Mouse (Mus musculus) liver, postnatal 0 days (tissue): ENCODE results near the gene Sox18. TPM values are rescaled to one million over a fixed set of nuclear protein-coding genes. Genes with fewer than 3 reads are reported as not detected.

Experiments used
- ATAC-seq: fragments of 200-750 bp; cut with Nextera tagmentation; 2 replicates; pipeline ENCODE4 v1.8.0; 2017; ENCODE audit warnings: mild to moderate bottlenecking, moderate library complexity
- DNase-seq: peaks from one replicate; pipeline ENCODE4 v3.0.0-alpha.2; 2016
- H3K27ac ChIP-seq: fragments of 300-500 bp; sonication (generic); 2 replicates; pipeline ENCODE4 v1.5.1; 2014; ENCODE audit warnings: antibody characterized with exemption, moderate library complexity, mild to moderate bottlenecking, low read depth
- H3K27me3 ChIP-seq: fragments of 300-500 bp; sonication (generic); 2 replicates; pipeline ENCODE4 v1.6.1; 2014; ENCODE audit warnings: low read length, control low read depth, mixed read lengths; ENCODE audit not compliant: insufficient read depth
- H3K36me3 ChIP-seq: fragments of 300-500 bp; sonication (generic); replicated peaks from 2 replicates; pipeline ENCODE4 v1.6.1; 2014; ENCODE audit warnings: mild to moderate bottlenecking, control low read depth, low read length, moderate library complexity, mixed read lengths; ENCODE audit not compliant: insufficient read depth
- H3K4me1 ChIP-seq: fragments of 300-500 bp; sonication (generic); 2 replicates; pipeline ENCODE4 v1.6.1; 2014; ENCODE audit warnings: antibody characterized with exemption, mild to moderate bottlenecking, control low read depth; ENCODE audit not compliant: insufficient read depth
- H3K4me2 ChIP-seq: fragments of 300-500 bp; sonication (generic); 2 replicates; pipeline ENCODE4 v1.6.1; 2014; ENCODE audit warnings: low read depth, mild to moderate bottlenecking, low read length, moderate library complexity, mixed read lengths
- H3K4me3 ChIP-seq: fragments of 300-500 bp; sonication (generic); 2 replicates; pipeline ENCODE4 v1.5.1; 2014; ENCODE audit warnings: low read depth, low read length
- H3K9ac ChIP-seq: fragments of 300-500 bp; sonication (generic); replicated peaks from 2 replicates; pipeline ENCODE4 v1.6.1; 2014; ENCODE audit warnings: mild to moderate bottlenecking, moderate library complexity
- H3K9me3 ChIP-seq: fragments of 300-500 bp; sonication (generic); 2 replicates; pipeline ENCODE4 v1.6.1; 2016; ENCODE audit warnings: mild to moderate bottlenecking, control low read depth, low read length, mixed read lengths
- CTCF ChIP-seq: sonication (generic); IDR thresholded peaks from 2 replicates; pipeline ENCODE4 v1.5.1; 2016; ENCODE audit warnings: antibody characterized with exemption, low read depth
- EP300 ChIP-seq: IDR thresholded peaks from 2 replicates; pipeline ENCODE4 v1.6.1; 2016; ENCODE audit warnings: antibody characterized with exemption, low read depth, mild to moderate bottlenecking
- WGBS: fragments of 180-500 bp; shearing (Covaris S2); extraction: QIAGEN DNeasy Blood & Tissue Kit; methylation state at CpG from one replicate; pipeline ENCODE4 v1.1.7; 2014; ENCODE audit not compliant: insufficient replicate concordance; 5-methylcytosine and 5-hydroxymethylcytosine counted together
- polyA plus RNA-seq: library from polyadenylated mRNA; unstranded; fragments of >200 nt; fragmentation: Nextera tagmentation; extraction: Ambion mirVana; gene quantifications from 2 replicates; pipeline ENCODE4 v1.2.1, GENCODE M21; 2015

Gene Sox18
- polyA plus RNA-seq, 1 experiment from 2014 or later = 11.4 TPM

DNA sequence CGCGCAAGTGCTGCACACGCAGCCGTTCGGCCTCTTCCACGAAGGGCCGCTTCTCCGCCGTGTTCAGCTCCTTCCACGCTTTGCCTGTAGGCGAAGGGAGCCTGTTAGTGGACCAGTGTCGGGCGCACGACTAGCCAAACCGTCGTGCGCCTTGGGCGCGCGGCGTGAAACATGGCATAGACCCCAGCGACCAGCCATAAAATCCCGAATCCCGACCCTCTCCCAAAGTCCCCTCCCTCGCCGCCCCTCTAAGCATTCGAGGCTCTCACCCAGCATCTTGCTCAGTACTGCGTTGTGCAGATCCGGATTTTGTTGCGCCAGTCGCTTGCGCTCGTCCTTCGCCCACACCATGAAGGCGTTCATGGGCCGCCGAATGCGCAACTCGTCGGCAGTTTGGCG is 528 bp downstream of the Sox18 start:
- Histone ChIP-seq H3K4me2 (peak overlapping the region; percentile 51), H3K9ac (peak overlapping the region; percentile 35), H3K4me3 (peak overlapping the region; percentile 41), H3K27ac (no peak overlapping the region), H3K36me3 (no peaks in the 10 kb centered on the region), H3K9me3 (no peaks in the 10 kb centered on the region), H3K27me3 (peaks cover 41% of the 10 kb centered on the region), H3K4me1 (peaks cover 8% of the 10 kb centered on the region)
- WGBS = 2% methylated on average over 41 of the region's 41 CpGs
- DNase-seq = no peak
- no peak for TF ChIP-seq CTCF
- no peak for ATAC-seq

DNA sequence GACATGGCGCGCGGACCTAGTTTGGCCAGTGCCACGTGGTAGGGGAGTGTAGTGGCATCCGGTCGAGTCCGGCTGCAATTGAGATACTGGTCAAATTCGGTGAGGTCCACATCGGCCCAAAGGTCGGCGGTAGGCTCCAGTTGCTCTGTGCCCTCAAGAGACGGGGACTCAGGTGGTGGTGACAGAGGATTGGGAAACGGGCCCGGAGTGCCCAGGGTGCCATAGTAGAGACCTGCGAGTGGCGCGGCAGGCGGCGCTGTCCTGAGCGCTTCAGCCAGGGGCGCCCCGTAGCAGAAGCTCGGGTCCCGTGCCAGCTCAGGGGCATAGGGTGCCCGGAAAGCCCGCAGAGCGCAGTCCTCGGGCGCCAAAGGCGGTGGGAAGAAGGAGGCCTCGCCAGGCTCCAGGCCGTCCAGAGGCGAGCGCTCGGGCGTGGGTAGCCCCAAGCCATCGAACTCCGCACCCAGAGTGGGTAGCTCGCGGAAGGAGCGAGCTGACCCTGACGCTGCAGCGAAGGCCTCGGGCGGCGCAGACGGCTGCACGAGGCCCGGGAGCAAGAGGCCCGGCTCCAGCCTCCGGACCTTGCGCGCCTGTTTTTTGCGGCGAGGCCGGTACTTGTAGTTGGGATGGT is 1.0 kb downstream of the Sox18 start:
- Histone ChIP-seq H3K36me3 (no peaks in the 10 kb centered on the region), H3K9ac (peak overlapping the region; percentile 30), H3K4me2 (peak overlapping the region; percentile 51), H3K4me1 (peaks cover 3% of the 10 kb centered on the region), H3K4me3 (peak overlapping the region; percentile 41), H3K9me3 (no peaks in the 10 kb centered on the region), H3K27me3 (peaks cover 41% of the 10 kb centered on the region), H3K27ac (no peak overlapping the region)
- peak; percentile 24; the same call in 1 of the 2 replicates for TF ChIP-seq CTCF
- TF ChIP-seq EP300 = no peak
- DNase-seq = no peak
- no peak for ATAC-seq
- WGBS = 5% methylated on average over 47 of the region's 56 CpGs

DNA sequence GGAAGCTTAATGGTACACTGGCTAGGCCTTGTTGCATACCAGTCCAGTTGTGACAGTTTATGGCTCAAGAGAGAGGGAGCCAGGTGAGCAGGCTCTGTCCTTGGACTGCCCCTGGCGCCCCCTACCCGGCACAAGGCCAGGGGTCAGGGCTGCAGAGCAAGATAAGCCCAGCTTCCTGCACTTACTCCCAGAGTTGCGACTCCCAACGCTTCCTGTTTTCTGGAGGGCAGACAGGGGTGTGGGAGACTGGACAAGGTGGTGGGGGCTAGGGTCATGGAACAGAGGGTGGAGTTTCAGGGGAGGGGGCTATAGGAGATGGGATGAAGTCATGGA is 8.2 kb downstream of the Sox18 start:
- no peak overlapping the region for H3K9ac ChIP-seq
- TF ChIP-seq EP300 (no peak), CTCF (no peak)
- no peak overlapping the region for H3K4me3 ChIP-seq
- no peaks in the 10 kb centered on the region for H3K27me3 ChIP-seq
- no peaks in the 10 kb centered on the region for H3K9me3 ChIP-seq
- no peaks in the 10 kb centered on the region for H3K36me3 ChIP-seq
- DNase-seq (no peak), ATAC-seq (0 out of 2 replicates have a peak, but pooled peaks have one; percentile 19)
- H3K4me1 ChIP-seq = 0 out of 2 replicates have a peak, but pooled peaks cover 4% of the 10 kb centered on the region
- H3K27ac ChIP-seq = peak overlapping the region; percentile 18; the same call in 1 of the 2 replicates
- WGBS = 19% methylated on average over 4 of the region's 4 CpGs
- H3K4me2 ChIP-seq = no peak overlapping the region

DNA sequence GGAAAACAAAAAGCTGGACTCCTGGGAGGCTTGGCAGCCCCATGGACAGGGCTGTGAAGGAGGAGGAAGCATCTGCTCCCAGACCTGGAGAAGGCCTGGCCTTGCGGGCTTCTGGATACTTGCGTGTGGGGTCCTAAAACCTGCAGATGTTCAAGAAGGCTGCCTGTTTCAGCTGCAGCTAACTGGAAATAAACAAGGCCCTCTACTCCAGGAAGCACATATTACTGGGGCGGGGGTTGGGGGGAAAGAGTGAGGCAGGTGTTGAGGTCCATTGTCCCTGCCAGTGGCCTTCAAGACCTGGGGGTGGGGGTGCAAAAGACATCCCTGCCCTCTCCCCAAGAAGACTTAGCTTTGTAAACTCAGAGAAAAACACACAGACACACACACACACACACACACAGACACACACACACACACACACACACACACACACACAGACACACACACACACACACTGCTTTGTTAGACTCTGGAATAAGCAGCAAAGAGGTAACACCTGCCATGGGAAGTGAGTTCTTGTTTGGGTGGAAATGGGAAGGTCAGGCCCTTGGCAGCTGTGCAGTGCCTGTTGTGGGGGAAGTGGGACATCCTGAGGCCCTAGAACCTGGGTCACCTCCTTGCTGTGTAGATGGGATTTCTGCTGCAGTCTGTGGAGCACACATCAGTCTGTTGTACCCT is 8.7 kb downstream of the Sox18 start:
- Histone ChIP-seq H3K27me3 (no peaks in the 10 kb centered on the region), H3K27ac (0 out of 2 replicates have a peak overlapping the region, but pooled peaks have one; percentile 18), H3K4me3 (no peak overlapping the region), H3K36me3 (no peaks in the 10 kb centered on the region), H3K4me1 (0 out of 2 replicates have a peak, but pooled peaks cover 4% of the 10 kb centered on the region), H3K4me2 (no peak overlapping the region), H3K9me3 (no peaks in the 10 kb centered on the region), H3K9ac (no peak overlapping the region)
- ATAC-seq = no peak
- DNase-seq = no peak
- TF ChIP-seq EP300 (no peak), CTCF (no peak)
- WGBS = 85% methylated on average over 3 of the region's 3 CpGs

DNA sequence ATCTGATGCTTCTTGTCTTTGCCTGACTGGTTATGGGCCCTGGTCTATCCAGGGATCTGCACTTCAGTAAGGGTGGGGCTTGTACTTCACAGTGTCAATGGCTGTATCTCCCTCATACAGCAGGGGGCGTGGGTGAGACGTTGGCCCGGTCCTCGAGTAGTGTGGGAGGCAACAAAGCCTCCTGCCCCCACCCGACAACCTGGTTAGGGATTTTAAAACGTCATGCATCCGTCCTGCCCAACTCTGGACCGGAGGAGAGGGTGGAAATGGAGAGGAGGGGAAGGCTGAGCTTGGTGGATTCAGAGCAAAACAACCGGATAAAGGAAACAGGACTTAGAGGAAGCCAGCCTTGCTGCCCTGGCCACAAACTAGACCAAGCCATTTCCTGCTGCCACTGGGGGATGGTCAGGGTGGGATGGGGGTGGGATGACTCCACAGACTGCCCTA is 11.8 kb downstream of the Sox18 start:
- no peak overlapping the region for H3K27ac ChIP-seq
- H3K4me3 ChIP-seq = no peak overlapping the region
- H3K4me2 ChIP-seq = no peak overlapping the region; the same call in 1 of the 2 replicates
- DNase-seq = peak; percentile 84
- H3K27me3 ChIP-seq = no peaks in the 10 kb centered on the region
- H3K9ac ChIP-seq = no peak overlapping the region
- H3K4me1 ChIP-seq = 0 out of 2 replicates have a peak, but pooled peaks cover 4% of the 10 kb centered on the region
- H3K9me3 ChIP-seq = no peaks in the 10 kb centered on the region
- WGBS = 5% methylated on average over 9 of the region's 9 CpGs
- peak; percentile 88 for ATAC-seq
- peaks cover 19% of the 10 kb centered on the region for H3K36me3 ChIP-seq
- TF ChIP-seq EP300 = peak; percentile 20; the same call in 1 of the 2 replicates
- peak; percentile 82 for TF ChIP-seq CTCF

DNA sequence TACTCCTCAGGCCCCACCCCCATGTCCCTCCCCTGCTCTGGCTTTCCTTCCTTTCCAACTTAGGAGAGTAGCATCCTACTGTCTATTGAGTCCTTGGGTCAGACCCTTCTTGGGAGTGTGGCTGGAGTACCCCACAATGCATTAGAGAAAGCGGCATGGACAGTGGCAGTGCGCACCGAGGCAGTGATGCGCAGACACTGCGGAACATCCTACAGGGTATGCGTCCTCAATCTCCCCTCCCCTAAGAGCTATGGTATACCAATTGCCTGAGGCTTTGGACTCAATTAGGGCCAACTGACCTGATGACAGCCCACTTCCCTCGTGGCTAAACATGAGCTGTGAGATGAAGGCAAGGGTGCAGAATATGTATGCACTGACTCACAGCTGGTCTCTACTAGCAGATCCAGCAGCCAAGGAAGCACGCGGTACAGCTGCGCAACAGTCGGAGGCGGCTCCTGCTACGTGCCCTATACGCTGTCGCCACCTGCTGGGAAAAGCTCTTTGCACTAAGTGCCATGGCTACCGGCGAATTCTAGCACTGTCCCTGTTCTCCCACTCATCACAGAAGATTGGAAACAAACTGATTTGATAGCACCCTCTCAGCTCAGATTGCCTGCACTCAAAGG is 12.4 kb downstream of the Sox18 start:
- ATAC-seq = peak; percentile 69
- DNase-seq = peak; percentile 73
- Histone ChIP-seq H3K4me2 (no peak overlapping the region; the same call in 1 of the 2 replicates), H3K4me1 (0 out of 2 replicates have a peak, but pooled peaks cover 4% of the 10 kb centered on the region), H3K36me3 (peaks cover 19% of the 10 kb centered on the region), H3K9me3 (no peaks in the 10 kb centered on the region), H3K27ac (no peak overlapping the region), H3K9ac (no peak overlapping the region), H3K27me3 (no peaks in the 10 kb centered on the region), H3K4me3 (no peak overlapping the region)
- 33% methylated on average over 17 of the region's 17 CpGs for WGBS
- no peak for TF ChIP-seq EP300
- TF ChIP-seq CTCF = peak; percentile 36; the same call in 1 of the 2 replicates
